Mouse (Mus musculus): ENCODE data around the gene Acadvl.

- TF ChIP-seq CTCF (IDR thresholded peaks at IDR 0.05; ENCODE audit: insufficient read depth, low read depth, low read length) (no peak), POLR2A (IDR thresholded peaks at IDR 0.05; ENCODE audit: insufficient read depth, low read depth, low read length) (no peak)
Observed at GRCm38 (mm10) chr11:70039631-70040030, 24.4 kb upstream of the Acadvl start.

Measured in olfactory bulb, adult 2 months (tissue).